Mouse (Mus musculus) MEL (cell line): ENCODE measurements around the gene Adgre1. TPM values are rescaled to one million over a fixed set of nuclear protein-coding genes. Genes with fewer than 3 reads are reported as not detected.

Source experiments
- DNase-seq: peaks from one replicate; pipeline ENCODE4 v3.0.0; 2011; ENCODE audit warnings: low read depth, low spot score
- H3K27ac ChIP-seq: 2 replicates; pipeline ENCODE4 v1.5.1; 2012; ENCODE audit warnings: low read depth, mild to moderate bottlenecking, control low read depth, low read length, moderate library complexity; ENCODE audit not compliant: control insufficient read depth
- H3K27me3 ChIP-seq, 2 experiments: fragments of 150-350 bp in 1 of 2; sonication (generic) in 1 of 2; 2 replicates each; pipeline ENCODE4 v1.6.1; 2012; ENCODE audit warnings: low read length in 2 of 2, mild to moderate bottlenecking in 2 of 2, improper control_type of control experiment in 1 of 2, moderate library complexity in 1 of 2; ENCODE audit not compliant: insufficient read depth in 2 of 2, control insufficient read depth in 1 of 2
- H3K36me3 ChIP-seq, 2 experiments: 2 replicates each; pipeline ENCODE4 v1.6.1; 2012 to 2014; ENCODE audit warnings: low read length in 2 of 2, improper control_type of control experiment in 1 of 2, inconsistent platforms in 1 of 2, mild to moderate bottlenecking in 1 of 2; ENCODE audit not compliant: insufficient read depth in 2 of 2, control insufficient read depth in 1 of 2
- H3K4me1 ChIP-seq, 2 experiments: fragments of 150-350 bp in 1 of 2; sonication (generic) in 1 of 2; 2 replicates each; pipeline ENCODE4 v1.6.1; 2012; ENCODE audit warnings: low read length in 2 of 2, improper control_type of control experiment in 1 of 2, mild to moderate bottlenecking in 1 of 2; ENCODE audit not compliant: insufficient read depth in 2 of 2, control insufficient read depth in 1 of 2
- H3K4me3 ChIP-seq, 2 experiments: fragments of 150-350 bp in 1 of 2; sonication (generic) in 1 of 2; 2 replicates each; pipeline ENCODE4 v1.5.1; 2012; ENCODE audit warnings: low read depth in 2 of 2, low read length in 2 of 2, mild to moderate bottlenecking in 2 of 2, moderate library complexity in 2 of 2, control low read depth in 1 of 2, improper control_type of control experiment in 1 of 2; ENCODE audit not compliant: control insufficient read depth in 1 of 2, insufficient read depth in 1 of 2
- H3K79me2 ChIP-seq: 2 replicates; pipeline ENCODE4 v1.6.1; 2012; ENCODE audit warnings: mild to moderate bottlenecking, low read length, moderate library complexity; ENCODE audit not compliant: control insufficient read depth, poor library complexity, insufficient read depth
- H3K9ac ChIP-seq: 2 replicates; pipeline ENCODE4 v1.6.1; 2012; ENCODE audit warnings: low read depth, mild to moderate bottlenecking, control low read depth, low read length, moderate library complexity; ENCODE audit not compliant: control insufficient read depth, poor library complexity, severe bottlenecking
- H3K9me3 ChIP-seq: fragments of 150-350 bp; sonication (generic); replicated peaks from 2 replicates; pipeline ENCODE4 v1.6.1; 2012; ENCODE audit warnings: mild to moderate bottlenecking, low read length, improper control_type of control experiment, moderate library complexity; ENCODE audit not compliant: insufficient read depth
- CTCF ChIP-seq, 3 experiments: IDR thresholded peaks in 2 of 3; conservative IDR thresholded peaks in 1 of 3; 2 replicates each; pipeline ENCODE4 v1.5.1; 2011 to 2012; ENCODE audit warnings: low read length in 3 of 3, low read depth in 2 of 3, mild to moderate bottlenecking in 2 of 3, improper control_type of control experiment in 1 of 3, inconsistent platforms in 1 of 3, mixed read lengths in 1 of 3, moderate library complexity in 1 of 3; ENCODE audit not compliant: control insufficient read depth in 1 of 3, insufficient read depth in 1 of 3, poor library complexity in 1 of 3, severe bottlenecking in 1 of 3
- ETS1 ChIP-seq: IDR thresholded peaks from 2 replicates; pipeline ENCODE4 v1.6.1; 2012; ENCODE audit warnings: low read depth, mild to moderate bottlenecking, inconsistent platforms, low read length, improper control_type of control experiment, moderate library complexity
- MAFK ChIP-seq: IDR thresholded peaks from 2 replicates; pipeline ENCODE4 v1.6.1; 2011; ENCODE audit warnings: low read depth, mild to moderate bottlenecking, low read length, improper control_type of control experiment, borderline replicate concordance
- MEF2A ChIP-seq: IDR thresholded peaks from 2 replicates; pipeline ENCODE4 v1.6.1; 2014; ENCODE audit warnings: low read depth, mild to moderate bottlenecking, inconsistent platforms, low read length, improper control_type of control experiment; ENCODE audit not compliant: poor library complexity, insufficient replicate concordance, severe bottlenecking; ENCODE audit errors: extremely low read depth
- NELFE ChIP-seq: IDR thresholded peaks from 2 replicates; pipeline ENCODE4 v1.6.1; 2011; ENCODE audit warnings: low read depth, low read length, improper control_type of control experiment
- POLR2AphosphoS2 ChIP-seq: IDR thresholded peaks from 2 replicates; pipeline ENCODE4 v1.6.1; 2011; ENCODE audit warnings: low read length, improper control_type of control experiment
- RCOR1 ChIP-seq: IDR thresholded peaks from 2 replicates; pipeline ENCODE4 v1.6.1; 2012; ENCODE audit warnings: low read depth, mild to moderate bottlenecking, inconsistent platforms, low read length, improper control_type of control experiment
- USF1 ChIP-seq: IDR thresholded peaks from 2 replicates; pipeline ENCODE4 v1.6.1; 2014; ENCODE audit warnings: low read depth, mild to moderate bottlenecking, inconsistent platforms, low read length, improper control_type of control experiment, moderate library complexity
- polyA plus RNA-seq, 2 experiments: library from polyadenylated mRNA; stranded (reverse) in 1 of 2; unstranded in 1 of 2; fragments of >175 nt in 1 of 2; fragments of >200 nt in 1 of 2; gene quantifications; 2 replicates each; pipeline versions ENCODE4 v1.2.1 to v1.2.4; 2012; ENCODE audit warnings: low replicate concordance in 2 of 2, low read depth in 1 of 2; ENCODE audit not compliant: insufficient read length in 2 of 2, insufficient read depth in 1 of 2, missing spikeins in 1 of 2
- total RNA-seq: library from RNA; depleted of rRNA; stranded (reverse); fragments of 300-350 nt; gene quantifications from 2 replicates; pipeline ENCODE4 v1.2.3, GENCODE M21; 2012

Adgre1 gene
- total and polyA plus RNA-seq, 3 experiments: not detected

DNA sequence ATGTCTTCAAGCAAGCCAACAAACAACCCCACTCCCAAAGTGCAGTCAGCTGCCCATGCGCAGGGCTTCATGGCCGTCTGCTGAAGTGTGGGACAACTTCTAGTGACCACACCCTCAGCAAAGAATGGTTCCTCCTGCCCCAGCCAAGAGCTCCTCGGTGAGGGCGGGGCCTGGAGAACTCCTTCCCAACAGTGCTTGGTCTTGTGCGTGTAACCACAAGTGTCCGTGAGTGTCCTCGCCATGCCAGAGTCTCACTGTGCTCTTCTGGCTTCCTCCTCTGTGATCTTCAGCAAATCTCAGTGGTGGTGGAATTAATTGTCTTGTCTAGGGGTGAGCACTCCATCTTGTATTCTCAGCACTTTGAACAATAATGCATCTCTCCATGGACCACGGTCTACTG, 27.5 kb upstream of the Adgre1 start:
- no peak for DNase-seq
- H3K79me2 ChIP-seq: no peaks in the 10 kb centered on the region; the same call in 1 of the 2 replicates
- no peak for TF ChIP-seq CTCF (IDR thresholded peaks at IDR 0.05 in 2 of 3, conservative IDR thresholded peaks at IDR 0.05 in 1 of 3; ENCODE audit: control insufficient read depth in 1 of 3, insufficient read depth in 1 of 3, low read depth in 2 of 3, low read length in 3 of 3, poor library complexity in 1 of 3, severe bottlenecking in 1 of 3)
- TF ChIP-seq POLR2AphosphoS2: 0 out of 2 replicates have a peak, but pooled peaks have one; percentile 2
- peaks cover 0 to 3% of the 10 kb centered on the region in 2 experiments; a peak in 3 of 4 replicates for H3K36me3 ChIP-seq
- H3K27ac ChIP-seq: no peak overlapping the region
- no peak overlapping the region for H3K4me3 ChIP-seq
- no peak overlapping the region for H3K9ac ChIP-seq
- H3K4me1 ChIP-seq: peaks cover 0 to 11% of the 10 kb centered on the region in 2 experiments; a peak in 1 of 4 replicates
- no peaks in the 10 kb centered on the region for H3K27me3 ChIP-seq
- H3K9me3 ChIP-seq: no peaks in the 10 kb centered on the region

GRCm38 (mm10) chr17:57332241-57332640, 26.2 kb upstream of the Adgre1 start:
- Histone ChIP-seq H3K4me1 (peaks cover 0 to 11% of the 10 kb centered on the region in 2 experiments; a peak in 1 of 4 replicates), H3K9me3 (no peaks in the 10 kb centered on the region), H3K27me3 (no peaks in the 10 kb centered on the region), H3K79me2 (no peaks in the 10 kb centered on the region; the same call in 1 of the 2 replicates), H3K27ac (no peak overlapping the region), H3K4me3 (no peak overlapping the region), H3K36me3 (peaks cover 0 to 3% of the 10 kb centered on the region in 2 experiments; a peak in 2 of 4 replicates)
- DNase-seq: peak; percentile 69
- no peak for TF ChIP-seq RCOR1
- no peak for TF ChIP-seq MEF2A
- TF ChIP-seq, all 39 proteins: peak for 0
- no peak overlapping the region for H3K9ac ChIP-seq

- no peak overlapping the region for H3K27ac ChIP-seq
- no peaks in the 10 kb centered on the region for H3K9me3 ChIP-seq
- H3K36me3 ChIP-seq: peaks cover 0 to 3% of the 10 kb centered on the region in 2 experiments; a peak in 2 of 4 replicates
- no peak for DNase-seq
- peak overlapping the region; percentile 16; the same call in 1 of the 2 replicates for H3K9ac ChIP-seq
- H3K4me1 ChIP-seq: peaks cover 0 to 21% of the 10 kb centered on the region in 2 experiments; a peak in 2 of 4 replicates
- no peaks in the 10 kb centered on the region for H3K27me3 ChIP-seq
- peak overlapping the region; percentile 3 to 33; a peak in 2 of 4 replicates for H3K4me3 ChIP-seq
- H3K79me2 ChIP-seq: no peaks in the 10 kb centered on the region; the same call in 1 of the 2 replicates
- TF ChIP-seq USF1 (no peak), MAFK (no peak), NELFE (0 out of 2 replicates have a peak, but pooled peaks have one; percentile 13), ETS1 (0 out of 2 replicates have a peak, but pooled peaks have one; percentile 9)
These were observed 24.3 kb upstream of the Adgre1 start for GRCm38 (mm10) chr17:57334001-57334760.
